Mouse (Mus musculus) adipocyte (in vitro differentiated cells): ENCODE results near the gene Gm35549.
"Not testable (repeated sequence)": the region's sequence is repeated elsewhere in the genome, so short reads cannot be mapped to it uniquely, and the experiment has no call there.

Experiments used
- DNase-seq: peaks from one replicate; pipeline ENCODE4 v3.0.0-alpha.2; 2016; ENCODE audit warnings: low spot score

The Gm35549 gene

GRCm38 (mm10) chr9:122843760-122844159 lies at the start of gene Gm35549:
Gm35549 (minus strand) TSS chr9:122844035.
- DNase-seq = no peak

DNA sequence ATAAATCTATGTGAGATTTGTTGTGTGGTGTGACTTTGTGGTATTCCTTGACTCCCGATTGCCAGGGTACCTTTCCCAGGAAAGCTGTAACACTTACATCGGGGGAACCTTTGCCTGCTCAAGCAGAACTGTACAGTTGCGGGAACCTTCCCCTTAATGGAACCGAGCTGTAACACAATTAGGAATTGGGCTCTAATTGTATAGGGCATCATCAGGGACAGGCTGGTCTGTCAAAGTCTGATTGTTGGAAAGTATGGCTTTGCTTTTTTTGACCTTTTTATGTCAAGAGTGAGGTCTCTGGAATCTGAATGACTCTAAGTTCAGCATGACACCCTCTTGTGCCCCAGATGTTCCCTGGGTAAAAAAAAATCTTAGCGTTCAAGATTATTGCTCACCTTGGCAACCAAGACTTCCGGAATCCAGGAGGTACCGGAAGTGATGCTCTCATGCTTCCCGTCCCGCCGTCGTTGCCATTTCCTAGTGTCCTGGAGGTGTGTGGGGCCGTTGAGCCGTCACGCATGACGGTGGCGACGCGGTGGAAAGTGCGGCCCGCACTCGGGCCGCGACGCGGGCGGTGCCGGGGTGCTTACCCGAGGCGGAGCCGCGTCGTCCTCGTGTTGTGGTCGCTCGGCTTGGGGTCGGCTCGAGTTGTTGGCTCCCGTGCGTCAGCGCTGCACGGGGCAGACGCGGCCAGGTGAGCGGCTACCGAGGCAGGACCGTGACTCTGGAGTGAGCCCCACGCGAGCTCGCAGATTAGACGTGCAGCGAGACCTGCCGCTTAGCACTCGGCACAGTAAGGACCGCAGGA lies 42.7 kb upstream of the Gm35549 start:
- peak; percentile 79 for DNase-seq

DNA sequence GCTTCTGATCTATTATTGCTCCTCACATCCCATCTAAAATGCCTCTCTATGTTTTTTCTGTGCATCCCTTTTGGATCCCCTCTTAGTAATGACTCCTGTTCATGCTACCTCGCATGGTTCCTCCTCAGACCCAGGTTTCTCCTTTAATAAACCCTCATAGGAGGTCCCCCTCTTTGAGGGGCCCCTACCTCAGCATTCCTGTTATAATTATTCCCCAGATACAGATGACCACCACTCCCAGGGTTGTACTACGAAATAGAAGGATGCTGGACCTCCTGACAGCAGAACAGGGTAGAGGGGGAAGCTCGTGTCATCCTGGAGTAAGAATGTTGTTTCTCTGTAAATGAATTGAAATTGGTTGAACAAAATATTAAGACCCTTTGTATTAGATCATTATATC lies 41.5 kb upstream of the Gm35549 start, which contains the start of gene Zkscan7:
Gene Zkscan7, plus strand, starts transcription at position 301 of the 400 bp plus-strand sequence.
- DNase-seq = no peak

- DNase-seq = peak; percentile 9
These were observed 31.3 kb upstream of the Gm35549 start for GRCm38 (mm10) chr9:122875145-122875544.

GRCm38 (mm10) chr9:122874653-122875052 lies 30.8 kb upstream of the Gm35549 start:
- DNase-seq = peak; percentile 15

GRCm38 (mm10) chr9:122872595-122872994 lies 28.8 kb upstream of the Gm35549 start:
- DNase-seq = no peak

- no peak for DNase-seq
These were observed 22.4 kb upstream of the Gm35549 start for GRCm38 (mm10) chr9:122866192-122866591.

- DNase-seq = peak; percentile 85
These were observed 21.9 kb upstream of the Gm35549 start, which contains the start of gene Zfp445 for GRCm38 (mm10) chr9:122865697-122866166. Zfp445 (minus strand) TSS chr9:122866006.

- DNase-seq = peak; percentile 6
These were observed 21.0 kb upstream of the Gm35549 start for GRCm38 (mm10) chr9:122864848-122865247.

DNA sequence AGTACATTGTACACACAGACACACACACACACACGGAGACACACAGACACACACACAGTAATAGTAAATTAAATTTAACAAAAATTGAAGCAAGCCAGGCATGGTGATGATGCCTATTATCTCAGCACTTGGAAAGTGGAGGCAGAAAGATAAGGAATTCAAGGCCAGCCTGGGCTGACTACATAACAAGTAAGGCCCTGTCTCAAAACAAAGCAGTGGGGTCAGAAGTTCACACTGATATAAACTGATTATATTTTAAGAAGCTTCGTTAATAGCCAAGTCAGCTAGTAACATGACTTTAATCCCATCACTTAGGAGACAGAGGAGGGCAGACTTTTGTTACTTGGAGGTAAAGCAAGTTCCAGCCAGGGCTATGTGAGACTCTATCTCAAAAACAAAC lies 19.9 kb upstream of the Gm35549 start:
- DNase-seq = no peak

- DNase-seq = no peak
These were observed 16.9 kb upstream of the Gm35549 start for GRCm38 (mm10) chr9:122860752-122861151.

- no peak for DNase-seq
These were observed 12.9 kb upstream of the Gm35549 start for GRCm38 (mm10) chr9:122856716-122857115.

DNA sequence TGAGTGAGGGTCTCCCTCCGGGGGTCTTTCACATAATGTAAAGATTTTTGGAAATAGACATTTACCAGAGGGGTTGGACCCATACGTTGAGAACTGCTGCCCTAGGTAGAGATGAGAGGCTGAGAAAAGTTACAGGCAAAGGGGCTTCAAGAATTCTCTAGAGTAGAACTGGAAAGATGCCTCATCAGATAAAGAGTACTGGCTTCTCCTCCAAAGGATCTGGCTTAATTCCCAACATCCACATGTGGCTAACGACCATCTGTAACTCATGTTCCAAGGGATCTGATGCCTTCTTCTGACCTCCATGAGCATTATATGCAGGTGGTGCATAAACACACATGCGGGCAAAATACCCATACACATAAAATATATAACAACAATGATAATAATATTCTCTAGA lies 11.8 kb upstream of the Gm35549 start:
- DNase-seq = no peak

- not testable (repeated sequence) for DNase-seq
These were observed 11.3 kb upstream of the Gm35549 start for GRCm38 (mm10) chr9:122855141-122855540.

GRCm38 (mm10) chr9:122854526-122854925 lies 10.7 kb upstream of the Gm35549 start:
- DNase-seq = no peak

DNA sequence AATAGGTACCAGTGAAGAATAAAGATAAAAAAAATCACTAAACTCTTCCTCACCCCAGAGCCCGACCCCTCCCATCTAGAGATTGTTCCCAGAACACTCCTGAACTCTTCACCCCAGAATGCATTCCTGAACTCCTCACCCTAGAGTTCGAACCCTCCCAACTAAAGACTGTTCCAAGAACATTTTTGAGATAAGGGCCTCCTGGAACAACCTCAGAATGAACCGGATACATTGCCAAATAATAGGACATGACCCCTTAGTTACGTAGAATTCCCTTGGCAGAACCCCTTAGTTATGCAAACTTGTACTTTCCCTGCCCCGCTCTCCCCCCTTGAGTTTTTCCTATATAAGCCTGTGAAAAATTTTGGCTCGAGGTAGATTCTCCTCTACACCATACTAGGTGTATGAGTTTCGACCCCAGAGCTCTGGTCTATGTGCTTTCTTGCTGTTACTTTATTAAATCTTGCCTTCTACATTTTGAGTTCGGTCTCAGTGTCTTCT lies 4.0 kb upstream of the Gm35549 start:
- DNase-seq = not testable (repeated sequence)

DNA sequence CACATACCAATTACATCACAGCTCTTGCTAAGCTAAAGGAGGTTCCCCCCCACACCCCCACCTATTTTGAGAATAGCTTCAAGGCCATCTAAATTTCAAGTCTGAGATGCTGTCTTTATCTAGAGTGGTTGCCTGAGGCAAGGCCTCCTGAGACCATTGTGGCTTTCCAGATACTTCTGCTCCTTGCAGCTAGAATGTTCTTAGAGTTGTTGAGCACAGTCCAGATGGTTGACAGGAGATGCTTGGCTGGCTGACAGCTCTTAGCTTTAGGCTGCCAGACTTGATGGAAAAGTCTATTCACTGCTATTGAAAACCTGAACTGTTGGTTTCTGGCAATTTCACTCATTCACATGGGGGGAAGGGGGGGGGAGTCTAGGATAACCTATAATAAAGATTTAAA lies 2.3 kb upstream of the Gm35549 start:
- peak; percentile 41 for DNase-seq

- no peak for DNase-seq
These were observed 1.8 kb upstream of the Gm35549 start for GRCm38 (mm10) chr9:122845621-122846020.

GRCm38 (mm10) chr9:122837680-122838079 lies 6.2 kb downstream of the Gm35549 start:
- no peak for DNase-seq

GRCm38 (mm10) chr9:122837216-122837615 lies 6.6 kb downstream of the Gm35549 start:
- no peak for DNase-seq

DNA sequence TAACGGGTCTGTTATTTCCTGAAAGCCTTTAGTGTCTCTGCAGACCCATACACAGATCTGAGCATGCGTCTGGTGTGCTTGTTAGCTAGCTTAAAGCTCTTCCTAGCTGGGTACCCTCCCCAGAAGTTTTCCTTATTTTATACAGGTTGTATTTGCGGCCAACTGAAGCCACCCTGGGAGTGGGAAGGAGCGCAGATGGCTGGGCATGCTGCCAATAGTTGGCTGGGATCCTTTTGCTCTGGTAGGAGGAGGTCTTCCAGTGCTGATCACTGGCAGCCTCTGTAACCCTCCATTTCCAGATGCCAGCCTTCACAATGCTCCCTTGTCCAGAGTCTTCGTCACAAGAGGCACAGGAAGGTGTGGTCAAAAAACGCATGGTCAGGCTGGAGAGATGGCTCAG lies 7.0 kb downstream of the Gm35549 start:
- DNase-seq = peak; percentile 15

- no peak for DNase-seq
These were observed 7.7 kb downstream of the Gm35549 start for GRCm38 (mm10) chr9:122836126-122836525.

GRCm38 (mm10) chr9:122829826-122830380 lies 13.9 kb downstream of the Gm35549 start:
- peak; percentile 23 for DNase-seq
